Mouse (Mus musculus) liver, embryonic 11.5 days (tissue): Measurements from ENCODE around the gene Gch1. TPM values are rescaled to one million over a fixed set of nuclear protein-coding genes. Genes with fewer than 3 reads are reported as not detected.

Source experiments
- ATAC-seq: fragments of 200-750 bp; cut with Nextera tagmentation; replicated peaks from 2 replicates; pipeline ENCODE4 v1.8.0; 2017; ENCODE audit warnings: moderate number of reproducible peaks, mild to moderate bottlenecking, moderate TSS enrichment, moderate library complexity; ENCODE audit not compliant: low FRiP score
- DNase-seq: peaks from one replicate; pipeline ENCODE4 v3.0.0-alpha.2; 2017; ENCODE audit warnings: low spot score
- H3K27ac ChIP-seq: fragments of 300-500 bp; sonication (generic); 2 replicates; pipeline ENCODE4 v1.5.1; 2014; ENCODE audit warnings: mild to moderate bottlenecking, low read depth, low read length, control low read depth
- H3K27me3 ChIP-seq: fragments of 300-500 bp; sonication (generic); replicated peaks from 2 replicates; pipeline ENCODE4 v1.6.1; 2014; ENCODE audit warnings: low read length, mixed read lengths; ENCODE audit not compliant: control insufficient read depth, insufficient read depth
- H3K36me3 ChIP-seq: fragments of 300-500 bp; sonication (generic); 2 replicates; pipeline ENCODE4 v1.6.1; 2014; ENCODE audit warnings: mild to moderate bottlenecking, low read length, moderate library complexity, mixed read lengths; ENCODE audit not compliant: control insufficient read depth, insufficient read depth
- H3K4me1 ChIP-seq: fragments of 300-500 bp; sonication (generic); replicated peaks from 2 replicates; pipeline ENCODE4 v1.6.1; 2014; ENCODE audit warnings: low read length, mixed read lengths; ENCODE audit not compliant: control insufficient read depth, insufficient read depth
- H3K4me2 ChIP-seq: fragments of 300-500 bp; sonication (generic); 2 replicates; pipeline ENCODE4 v1.6.1; 2014; ENCODE audit warnings: mild to moderate bottlenecking, control low read depth, moderate library complexity
- H3K4me3 ChIP-seq: fragments of 300-500 bp; sonication (generic); 2 replicates; pipeline ENCODE4 v1.5.1; 2014; ENCODE audit warnings: low read depth, low read length, control low read depth
- H3K9ac ChIP-seq: fragments of 300-500 bp; sonication (generic); 2 replicates; pipeline ENCODE4 v1.6.1; 2014; ENCODE audit warnings: low read depth, low read length, control low read depth
- H3K9me3 ChIP-seq: fragments of 300-500 bp; sonication (generic); 2 replicates; pipeline ENCODE4 v1.6.1; 2016; ENCODE audit warnings: low read length, inconsistent platforms, mixed read lengths; ENCODE audit not compliant: control insufficient read depth
- whole genome bisulfite sequencing: fragments of 180-500 bp; shearing (Covaris S2); extraction: QIAGEN DNeasy Blood & Tissue Kit; methylation state at CpG from one replicate; pipeline ENCODE4 v1.1.7; 2014; 5-methylcytosine and 5-hydroxymethylcytosine counted together
- polyA plus RNA-seq: library from polyadenylated mRNA; unstranded; fragments of >200 nt; fragmentation: Nextera tagmentation; extraction: Ambion mirVana; gene quantifications from 2 replicates; pipeline ENCODE4 v1.2.1, GENCODE M21; 2014

The Gch1 gene
- polyA plus RNA-seq = 3.4 TPM in 2 replicates

- DNase-seq (peak; percentile 84), ATAC-seq (peak; percentile 90)
- under 1% methylated on average over 68 of the region's 68 CpGs for WGBS
- peak within 1 kb of the TSS; percentile 58 for H3K4me3 ChIP-seq
- H3K36me3 ChIP-seq = no peaks in the 10 kb centered on the region
- peak within 1 kb of the TSS; percentile 100 for H3K4me2 ChIP-seq
- peaks cover 12% of the 10 kb centered on the region; the same call in 1 of the 2 replicates for H3K27me3 ChIP-seq
- no peaks in the 10 kb centered on the region for H3K9me3 ChIP-seq
- 0 out of 2 replicates have a peak within 1 kb of the TSS, but pooled peaks have one; percentile 13 for H3K27ac ChIP-seq
- H3K4me1 ChIP-seq = peaks cover 10% of the 10 kb centered on the region; the same call in 1 of the 2 replicates
- peak within 1 kb of the TSS; percentile 74 for H3K9ac ChIP-seq
These were observed at the start of gene Gch1 for GRCm38 (mm10) chr14:47188848-47189634. TSS of gene Gch1 (minus strand) at chr14:47189413.

GRCm38 (mm10) chr14:47237286-47237685 lies 48.1 kb upstream of the Gch1 start:
- DNase-seq = no peak
- no peak for ATAC-seq
- Histone ChIP-seq H3K27ac (no peak overlapping the region), H3K27me3 (no peaks in the 10 kb centered on the region), H3K4me1 (peaks cover 12% of the 10 kb centered on the region), H3K9ac (no peak overlapping the region), H3K4me3 (no peak overlapping the region), H3K9me3 (peaks cover 3% of the 10 kb centered on the region; the same call in 1 of the 2 replicates), H3K4me2 (no peak overlapping the region), H3K36me3 (peaks cover 5% of the 10 kb centered on the region; the same call in 1 of the 2 replicates)
- WGBS = 80% methylated on average over 4 of the region's 4 CpGs

GRCm38 (mm10) chr14:47236491-47236890 lies 47.3 kb upstream of the Gch1 start:
- H3K4me1 ChIP-seq = peaks cover 11% of the 10 kb centered on the region
- ATAC-seq (no peak), DNase-seq (no peak)
- peaks cover 3% of the 10 kb centered on the region; the same call in 1 of the 2 replicates for H3K9me3 ChIP-seq
- H3K27ac ChIP-seq = no peak overlapping the region
- H3K4me2 ChIP-seq = no peak overlapping the region
- no peaks in the 10 kb centered on the region for H3K27me3 ChIP-seq
- no peak overlapping the region for H3K9ac ChIP-seq
- 88% methylated on average over 7 of the region's 7 CpGs for WGBS
- H3K4me3 ChIP-seq = no peak overlapping the region
- H3K36me3 ChIP-seq = peaks cover 3% of the 10 kb centered on the region; the same call in 1 of the 2 replicates

- DNase-seq (no peak), ATAC-seq (no peak)
- Histone ChIP-seq H3K36me3 (no peaks in the 10 kb centered on the region; the same call in 1 of the 2 replicates), H3K9me3 (peaks cover 3% of the 10 kb centered on the region; the same call in 1 of the 2 replicates), H3K4me3 (no peak overlapping the region), H3K27ac (no peak overlapping the region), H3K27me3 (no peaks in the 10 kb centered on the region), H3K9ac (no peak overlapping the region), H3K4me1 (peaks cover 3% of the 10 kb centered on the region; the same call in 1 of the 2 replicates), H3K4me2 (no peak overlapping the region)
- 76% methylated on average over 5 of the region's 5 CpGs for WGBS
These were observed 45.5 kb upstream of the Gch1 start for GRCm38 (mm10) chr14:47234526-47235250.

- H3K4me1 ChIP-seq = peaks cover 3% of the 10 kb centered on the region; the same call in 1 of the 2 replicates
- no peaks in the 10 kb centered on the region; the same call in 1 of the 2 replicates for H3K36me3 ChIP-seq
- no peak overlapping the region for H3K9ac ChIP-seq
- H3K9me3 ChIP-seq = peaks cover 3% of the 10 kb centered on the region; the same call in 1 of the 2 replicates
- no peak overlapping the region for H3K4me2 ChIP-seq
- H3K27me3 ChIP-seq = no peaks in the 10 kb centered on the region
- no peak overlapping the region for H3K27ac ChIP-seq
- 75% methylated on average over 3 of the region's 3 CpGs for WGBS
- H3K4me3 ChIP-seq = no peak overlapping the region
- DNase-seq (no peak), ATAC-seq (0 out of 2 replicates have a peak, but pooled peaks have one; percentile 51)
These were observed 44.8 kb upstream of the Gch1 start for GRCm38 (mm10) chr14:47234032-47234431.

GRCm38 (mm10) chr14:47233602-47234001 lies 44.4 kb upstream of the Gch1 start:
- H3K9ac ChIP-seq = no peak overlapping the region
- H3K27ac ChIP-seq = no peak overlapping the region
- no peak overlapping the region for H3K4me3 ChIP-seq
- H3K4me1 ChIP-seq = peaks cover 3% of the 10 kb centered on the region; the same call in 1 of the 2 replicates
- DNase-seq (no peak), ATAC-seq (peak; percentile 78)
- WGBS = 43% methylated on average over 2 of the region's 2 CpGs
- peaks cover 3% of the 10 kb centered on the region; the same call in 1 of the 2 replicates for H3K9me3 ChIP-seq
- no peak overlapping the region for H3K4me2 ChIP-seq
- no peaks in the 10 kb centered on the region for H3K27me3 ChIP-seq
- H3K36me3 ChIP-seq = no peaks in the 10 kb centered on the region; the same call in 1 of the 2 replicates

GRCm38 (mm10) chr14:47229796-47230376 lies 40.7 kb upstream of the Gch1 start:
- Histone ChIP-seq H3K4me1 (peaks cover 3% of the 10 kb centered on the region; the same call in 1 of the 2 replicates), H3K9me3 (no peaks in the 10 kb centered on the region), H3K9ac (no peak overlapping the region), H3K4me3 (no peak overlapping the region), H3K27me3 (no peaks in the 10 kb centered on the region), H3K27ac (no peak overlapping the region), H3K4me2 (no peak overlapping the region), H3K36me3 (no peaks in the 10 kb centered on the region)
- no peak for DNase-seq
- WGBS = 66% methylated on average over 11 of the region's 11 CpGs
- no peak for ATAC-seq

- no peak for ATAC-seq
- H3K4me1 ChIP-seq = no peaks in the 10 kb centered on the region
- H3K27me3 ChIP-seq = no peaks in the 10 kb centered on the region
These were observed 36.7 kb upstream of the Gch1 start for GRCm38 (mm10) chr14:47225931-47226330.

More at GRCm38 (mm10) chr14:47225931-47226330, 36.7 kb upstream of the Gch1 start:
- H3K4me2 ChIP-seq = no peak overlapping the region
- 85% methylated on average over 8 of the region's 8 CpGs for WGBS
- H3K9me3 ChIP-seq = no peaks in the 10 kb centered on the region
- H3K36me3 ChIP-seq = no peaks in the 10 kb centered on the region
- DNase-seq = no peak
- H3K4me3 ChIP-seq = no peak overlapping the region
- H3K9ac ChIP-seq = no peak overlapping the region
- H3K27ac ChIP-seq = no peak overlapping the region
